Mouse (Mus musculus): ENCODE measurements around the gene Dpt.
"Not testable (repeated sequence)": the region's sequence is repeated elsewhere in the genome, so short reads cannot be mapped to it uniquely, and the experiment has no call there.

Dpt gene

DNA sequence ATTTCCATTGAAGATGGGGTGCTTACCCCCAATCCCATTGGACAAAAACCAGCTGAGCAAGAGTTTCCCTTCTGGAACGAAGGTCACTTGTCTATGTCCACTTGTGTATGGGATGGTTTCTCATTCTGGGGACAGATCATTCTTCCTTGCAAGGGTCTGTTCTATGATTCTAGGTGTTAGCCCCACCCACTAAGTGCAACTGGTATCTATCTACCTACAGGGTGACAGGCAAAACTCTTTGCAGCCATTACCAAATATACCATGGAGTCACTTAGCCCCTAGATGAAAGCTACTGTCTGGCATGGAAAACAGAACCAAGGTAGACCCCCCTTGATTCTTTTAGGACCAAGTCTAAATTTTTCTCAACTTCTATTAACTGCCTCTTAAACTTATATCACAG, 24.9 kb downstream of the Dpt start:
- DNase-seq: no peak

DNA sequence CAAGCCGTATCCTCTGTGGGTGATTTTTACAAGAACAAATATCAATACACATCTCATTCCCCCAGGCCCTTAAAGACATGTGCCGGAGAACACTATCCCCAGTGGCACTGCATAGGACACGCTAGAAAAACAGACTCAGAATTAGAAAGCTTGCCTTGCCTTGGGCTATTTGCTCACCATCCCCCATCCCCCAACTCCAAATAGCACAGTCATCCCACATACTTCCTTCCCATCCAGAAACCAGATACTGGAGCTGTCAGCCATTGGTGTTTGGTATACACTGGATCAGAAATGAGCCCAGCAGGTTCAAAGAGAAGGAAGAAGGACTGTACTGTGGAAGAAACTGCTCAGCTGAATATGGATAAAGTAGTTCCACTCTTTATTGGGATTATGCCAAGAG, 25.4 kb downstream of the Dpt start:
- no peak for DNase-seq

DNA sequence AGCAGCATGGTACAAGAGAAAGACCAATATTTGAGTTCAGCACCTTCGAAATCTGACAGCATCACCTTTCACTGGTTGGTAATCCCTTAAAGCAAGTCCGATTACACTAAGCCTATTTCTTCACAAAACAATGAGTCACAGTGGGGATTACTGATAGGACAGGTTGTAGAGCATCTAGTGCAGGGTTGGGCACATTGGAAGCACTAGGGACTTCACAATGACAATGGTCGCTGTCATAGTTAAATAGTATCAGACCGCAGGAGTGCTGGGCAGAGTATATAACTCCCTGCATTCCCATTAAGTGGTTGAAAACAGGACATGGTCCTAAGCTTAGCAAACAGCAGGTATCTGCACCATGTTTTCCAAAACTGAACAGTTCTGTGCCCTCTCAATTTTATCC, 25.8 kb downstream of the Dpt start:
- no peak for DNase-seq

DNA sequence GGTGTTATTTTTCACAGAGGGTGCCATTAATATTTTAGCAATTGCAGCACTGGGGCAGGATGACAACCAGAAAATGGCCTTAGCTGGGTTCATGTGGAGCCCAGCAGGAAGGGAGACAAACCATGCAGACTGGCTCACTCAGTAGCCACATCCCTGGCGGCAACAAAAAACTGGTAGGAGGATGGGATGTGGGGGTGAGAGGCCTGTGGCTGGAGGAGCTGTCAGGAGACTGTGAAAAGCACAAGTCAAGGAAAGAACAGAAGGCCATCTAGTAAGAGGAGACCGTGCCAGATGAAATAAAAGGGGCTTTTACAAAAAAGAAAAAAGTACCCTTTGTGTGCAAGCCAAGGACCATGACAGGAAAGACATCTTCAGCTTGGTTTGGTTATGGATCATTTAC, 28.5 kb downstream of the Dpt start:
- DNase-seq: no peak

DNA sequence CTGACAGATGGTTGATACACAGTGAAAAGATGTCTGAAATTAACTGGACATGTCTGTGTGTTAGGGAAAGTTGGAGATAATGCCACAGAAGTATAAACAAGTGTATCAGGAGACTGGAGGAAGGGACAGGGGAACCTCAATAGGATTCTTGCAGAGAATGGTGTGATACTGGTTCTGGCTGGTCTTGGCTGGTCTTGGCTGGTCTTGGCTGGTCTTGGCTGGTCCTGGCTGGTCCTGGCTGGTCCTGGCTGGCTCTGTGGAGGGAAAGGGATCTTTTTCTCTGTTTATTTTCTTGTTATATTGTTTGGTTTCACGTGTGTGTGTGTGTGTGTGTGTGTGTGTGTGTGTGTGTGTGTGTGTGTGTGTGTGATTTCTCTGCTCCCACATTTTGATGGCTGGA, 33.4 kb downstream of the Dpt start:
- DNase-seq: no peak

DNA sequence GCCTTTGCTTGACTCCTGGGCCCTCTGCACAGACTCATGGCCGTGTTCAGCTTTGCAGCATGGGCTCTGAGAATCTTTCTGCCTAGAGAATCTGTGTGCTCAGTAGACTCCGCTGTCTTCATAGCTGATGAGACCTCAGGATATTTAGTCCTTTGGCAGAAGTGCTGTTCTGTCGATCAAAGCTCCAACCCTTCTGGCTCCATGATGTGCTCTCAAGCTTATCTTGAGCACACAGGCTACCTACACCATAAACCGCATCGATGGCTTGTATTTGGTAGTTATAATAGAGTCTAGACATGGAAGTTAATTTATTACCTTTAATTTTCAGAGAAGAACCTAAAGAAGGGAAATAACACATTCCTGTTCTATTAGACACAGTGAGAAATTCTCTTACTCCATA, 36.0 kb downstream of the Dpt start:
- no peak for DNase-seq

DNA sequence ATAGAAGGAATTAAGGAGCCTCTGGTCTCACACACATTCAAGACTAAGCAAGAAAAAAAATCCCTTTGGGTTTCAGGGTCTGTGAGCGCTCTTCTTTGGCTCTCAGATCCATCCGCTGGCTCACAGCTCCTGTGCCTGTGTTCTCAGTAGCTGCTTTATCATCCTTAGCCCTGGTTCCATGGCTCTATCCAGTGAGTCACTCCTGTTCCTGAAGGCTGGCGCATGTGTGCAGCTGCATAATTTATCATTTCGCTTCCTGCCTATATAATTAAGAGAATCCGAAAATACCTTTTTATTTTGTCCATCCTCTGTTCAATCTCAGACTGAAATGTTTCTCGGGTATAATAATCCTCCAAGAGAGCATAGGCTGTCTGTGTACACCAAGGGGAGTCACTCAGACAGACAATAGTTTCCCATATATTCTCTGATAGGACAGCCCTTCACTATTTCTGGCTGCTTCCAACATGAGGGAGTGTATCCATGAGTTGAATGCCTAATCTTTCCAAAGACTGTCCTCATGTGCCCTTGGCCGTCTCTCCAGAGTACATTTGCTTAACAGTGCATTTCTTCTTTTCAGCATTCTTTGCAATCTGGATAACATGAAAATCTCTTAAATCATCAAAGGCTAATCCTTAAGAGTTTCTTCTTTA, 52.3 kb downstream of the Dpt start:
- DNase-seq: no peak

DNA sequence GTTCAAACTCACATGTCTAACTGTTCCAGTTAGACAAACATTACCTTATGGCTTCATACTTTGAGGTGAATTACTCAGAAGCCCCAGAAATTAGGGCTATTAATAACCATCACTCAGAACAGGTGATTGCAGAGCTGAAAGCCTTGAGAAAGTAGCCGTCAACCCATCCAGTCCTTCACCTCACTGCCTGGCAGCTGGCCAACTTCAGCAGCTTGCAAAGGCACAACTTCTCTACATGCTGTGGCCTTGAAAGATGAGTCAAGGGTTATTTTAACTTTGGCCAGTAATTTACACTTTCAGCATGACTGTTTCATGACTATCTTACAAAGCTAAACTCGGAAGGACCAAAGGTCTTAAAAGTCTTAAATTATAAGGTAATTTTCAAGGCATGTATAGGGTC, 59.3 kb downstream of the Dpt start:
- DNase-seq: not testable (repeated sequence)

DNA sequence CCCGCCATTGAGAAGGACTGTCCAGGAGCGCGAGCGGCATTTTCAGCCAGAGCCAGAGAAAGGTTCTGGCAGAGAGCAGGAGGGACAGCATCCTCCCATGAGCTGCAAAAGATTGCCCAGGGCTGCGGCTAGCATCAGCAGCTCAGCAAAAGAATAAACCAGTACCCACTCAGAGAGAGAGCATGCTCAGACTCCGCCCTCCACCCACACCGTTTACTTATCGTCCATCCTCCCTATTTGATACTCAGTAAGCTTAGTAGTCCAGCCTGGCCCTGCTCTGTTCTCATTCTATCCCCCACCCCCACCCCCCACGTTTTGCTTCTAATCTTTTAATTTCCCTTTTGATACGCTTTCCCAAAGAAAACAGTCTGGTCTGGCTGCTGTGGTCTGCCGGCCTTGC, 63.5 kb downstream of the Dpt start:
- no peak for DNase-seq

DNA sequence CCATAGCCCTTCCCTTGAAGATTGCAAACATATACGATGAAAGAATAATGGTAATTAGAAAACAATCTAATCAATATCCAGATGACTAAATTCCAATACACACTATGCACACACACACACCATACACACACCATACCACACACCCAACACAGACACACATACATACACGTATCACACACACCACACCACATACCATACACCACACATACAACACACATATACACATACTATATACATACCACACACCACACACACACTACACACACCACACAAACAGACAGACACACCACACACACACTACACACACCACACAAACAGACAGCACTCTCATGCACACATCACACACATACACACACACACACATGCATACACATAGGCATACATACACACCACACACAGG, 64.3 kb downstream of the Dpt start:
- no peak for DNase-seq

DNA sequence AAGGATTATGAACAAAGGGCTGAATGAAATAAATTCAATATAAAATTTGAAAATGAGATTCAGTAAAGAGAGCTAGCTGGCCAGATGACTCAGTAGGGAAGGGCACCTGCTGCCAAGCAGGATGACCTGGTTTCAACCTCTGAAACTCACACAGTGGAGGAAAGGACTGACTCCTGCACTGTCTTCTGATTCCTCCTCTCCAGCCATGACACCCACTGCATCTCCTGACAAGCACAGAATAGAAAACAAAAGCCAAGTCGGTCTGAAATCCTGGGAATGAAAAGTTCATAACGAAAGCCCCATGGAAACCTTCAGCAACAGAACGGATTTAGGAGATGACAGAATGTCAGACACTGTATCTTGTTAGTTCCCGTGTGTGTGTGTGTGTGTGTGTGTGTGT, 65.1 kb downstream of the Dpt start:
- no peak for DNase-seq

DNA sequence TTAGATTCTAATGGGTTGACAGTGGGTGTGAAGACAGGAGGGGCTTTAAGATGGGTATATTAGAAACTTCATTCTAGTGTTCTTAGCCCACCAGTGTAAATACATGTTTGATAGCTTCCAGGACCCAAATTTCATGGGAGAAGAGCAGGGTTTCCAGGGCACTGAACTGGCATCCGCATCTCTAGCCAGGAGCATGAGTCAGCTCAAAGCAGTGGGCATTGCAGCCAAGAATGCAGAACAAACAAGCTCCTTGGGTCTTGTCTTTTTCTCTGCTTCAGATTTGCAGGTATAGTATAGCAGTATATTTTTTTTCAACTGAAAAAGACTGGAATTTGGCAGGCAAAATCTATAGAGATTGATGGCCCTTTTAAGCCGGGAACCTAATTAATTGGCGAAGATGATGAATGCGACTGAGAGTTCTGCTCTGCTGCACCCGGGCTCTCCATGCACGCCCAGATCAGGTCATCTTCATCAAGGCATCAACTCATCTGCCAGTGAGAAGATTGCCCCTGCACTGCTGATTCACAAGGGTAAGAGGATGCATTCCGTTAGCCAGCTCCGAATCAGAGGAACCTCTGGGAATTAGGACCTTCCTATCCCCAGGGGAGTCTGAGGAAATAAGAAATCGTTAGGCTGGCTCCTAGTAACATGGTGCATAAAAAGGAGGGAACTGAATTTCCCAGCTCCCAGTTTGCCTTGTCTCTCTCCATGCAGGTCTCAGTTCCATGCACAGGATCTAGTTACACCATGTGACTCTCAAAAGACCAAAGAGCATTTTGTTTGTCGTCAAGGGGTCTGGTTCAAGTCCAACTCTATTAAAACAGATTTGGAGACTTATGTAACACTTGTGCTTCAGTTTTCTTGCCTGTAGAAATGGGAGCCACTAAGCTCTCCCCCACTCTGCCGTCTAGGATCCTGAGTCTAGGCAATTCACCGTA, 66.8 kb downstream of the Dpt start:
- DNase-seq: no peak

DNA sequence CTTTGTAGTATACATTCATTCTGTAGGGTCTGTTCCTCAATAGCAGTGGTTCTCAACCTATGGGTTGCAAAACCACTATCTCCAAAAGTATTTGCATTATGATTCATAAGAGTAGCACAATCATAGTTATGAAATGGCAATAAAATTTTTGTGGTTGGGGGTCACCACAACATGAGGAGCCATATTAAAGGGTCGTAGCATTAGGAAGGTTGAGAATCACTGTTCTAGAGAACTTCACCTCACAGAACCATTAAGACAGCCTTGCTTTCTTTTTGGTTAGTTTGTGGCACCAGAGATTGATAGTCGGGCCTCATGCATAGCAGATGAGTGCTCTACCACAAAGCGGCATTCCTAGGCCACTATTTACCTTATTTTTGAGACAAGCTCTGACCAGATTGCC, 68.2 kb downstream of the Dpt start:
- no peak for DNase-seq

DNA sequence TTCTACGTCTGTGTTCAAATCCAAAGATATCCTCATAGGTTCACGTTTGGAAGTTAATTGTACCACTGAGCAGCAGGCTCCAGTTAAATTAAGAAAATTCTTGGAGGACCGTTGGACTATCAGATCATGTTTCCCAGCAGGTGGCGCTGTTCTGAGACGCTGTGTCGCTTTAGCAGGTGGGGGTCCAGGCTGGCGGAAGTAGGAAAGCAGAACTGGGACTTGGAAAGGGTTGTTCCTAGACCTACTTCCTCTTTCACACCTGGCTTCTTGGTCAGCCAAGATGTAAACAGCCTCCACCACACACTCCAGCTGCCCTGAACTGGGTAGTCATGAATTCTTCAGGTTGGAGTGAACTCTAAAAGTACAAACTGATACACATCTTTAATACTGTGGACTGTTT, 74.2 kb downstream of the Dpt start:
- peak; percentile 32 for DNase-seq

Measured in embryo, embryonic 11 days (tissue).